Mouse (Mus musculus) liver, postnatal 0 days (tissue): ENCODE measurements around the gene Usp13.

Experiments used
- CTCF ChIP-seq: sonication (generic); IDR thresholded peaks from 2 replicates; pipeline ENCODE4 v1.5.1; 2016; ENCODE audit warnings: antibody characterized with exemption, low read depth
- EP300 ChIP-seq: IDR thresholded peaks from 2 replicates; pipeline ENCODE4 v1.6.1; 2016; ENCODE audit warnings: antibody characterized with exemption, low read depth, mild to moderate bottlenecking

GRCm38 (mm10) chr3:32903462-32903861 is 86.1 kb downstream of the Usp13 start:
- TF ChIP-seq EP300 (no peak), CTCF (no peak)
